Mouse (Mus musculus) kidney, adult 2 months (tissue): Measurements from ENCODE around the gene Gpr55.

Experiments
- CTCF ChIP-seq: fragments of 200-500 bp; conservative IDR thresholded peaks from 2 replicates; pipeline ENCODE4 v1.5.1; 2011; ENCODE audit warnings: low read depth, mild to moderate bottlenecking, control low read depth, low read length, moderate library complexity, mixed read lengths; ENCODE audit not compliant: insufficient read depth, insufficient read length
- POLR2A ChIP-seq: fragments of 200-500 bp; IDR thresholded peaks from one replicate; pipeline ENCODE4 v1.6.1; 2011; ENCODE audit warnings: low read depth, low read length, control low read depth

- TF ChIP-seq POLR2A = no peak
- no peak for TF ChIP-seq CTCF
Observed at GRCm38 (mm10) chr1:85908754-85909590, 51.8 kb downstream of the Gpr55 start.
